Mouse (Mus musculus) CH12.LX (cell line): Measurements from ENCODE around the gene Zfyve1.

ENCODE experiments used
- CHD2 ChIP-seq: IDR thresholded peaks from 2 replicates; pipeline ENCODE4 v1.6.1; 2011; ENCODE audit warnings: low read length, improper control_type of control experiment
- CTCF ChIP-seq, 2 experiments: IDR thresholded peaks in 1 of 2; conservative IDR thresholded peaks in 1 of 2; 2 replicates each; pipeline ENCODE4 v1.5.1; 2011 to 2012; ENCODE audit warnings: low read depth in 2 of 2, low read length in 2 of 2, improper control_type of control experiment in 1 of 2, inconsistent platforms in 1 of 2, mild to moderate bottlenecking in 1 of 2, moderate library complexity in 1 of 2
- GABPA ChIP-seq: IDR thresholded peaks from 2 replicates; pipeline ENCODE4 v1.6.1; 2012; ENCODE audit warnings: low read depth, low read length, improper control_type of control experiment, inconsistent platforms; ENCODE audit not compliant: insufficient replicate concordance
- HCFC1 ChIP-seq: IDR thresholded peaks from 2 replicates; pipeline ENCODE4 v1.6.1; 2012; ENCODE audit warnings: low read depth, mild to moderate bottlenecking, inconsistent platforms, low read length, improper control_type of control experiment
- MAX ChIP-seq: IDR thresholded peaks from 2 replicates; pipeline ENCODE4 v1.6.1; 2011; ENCODE audit warnings: low read length, improper control_type of control experiment
- TCF12 ChIP-seq: IDR thresholded peaks from 2 replicates; pipeline ENCODE4 v1.6.1; 2014; ENCODE audit warnings: low read depth, mild to moderate bottlenecking, inconsistent platforms, low read length, improper control_type of control experiment
- ZC3H11A ChIP-seq: IDR thresholded peaks from 2 replicates; pipeline ENCODE4 v1.6.1; 2012; ENCODE audit warnings: low read depth, mild to moderate bottlenecking, inconsistent platforms, low read length, improper control_type of control experiment
- ZNF384 ChIP-seq: IDR thresholded peaks from 2 replicates; pipeline ENCODE4 v1.6.1; 2012; ENCODE audit warnings: low read depth, low read length, improper control_type of control experiment, inconsistent platforms

- no peak for TF ChIP-seq MAX
- TF ChIP-seq TCF12, result no peak
- TF ChIP-seq ZNF384, result no peak
- no peak for TF ChIP-seq HCFC1
- TF ChIP-seq CTCF (conservative IDR thresholded peaks at IDR 0.05 in 1 of 2, IDR thresholded peaks at IDR 0.05 in 1 of 2; ENCODE audit: low read depth in 2 of 2, low read length in 2 of 2), result no peak
- no peak for TF ChIP-seq ZC3H11A
- TF ChIP-seq GABPA, result no peak
- no peak for TF ChIP-seq CHD2
These were observed 69.2 kb downstream of the Zfyve1 start for GRCm38 (mm10) chr12:83527816-83528215.
